Mouse (Mus musculus) gastrocnemius, adult 8-10 months (tissue): ENCODE data around the gene Mrpl35. TPM values are rescaled to one million over a fixed set of nuclear protein-coding genes. Genes with fewer than 3 reads are reported as not detected.
A peak's percentile ranks its signal among the peaks of the same experiment; 100 is the strongest.
"Not testable (repeated sequence)": the region's sequence is repeated elsewhere in the genome, so short reads cannot be mapped to it uniquely, and the experiment has no call there.

ENCODE experiments used
- DNase-seq, 2 experiments: peaks; one replicate each; pipeline ENCODE4 v3.0.0; 2022; ENCODE audit warnings: low spot score in 2 of 2
- total RNA-seq, 4 experiments: library from RNA; stranded (reverse); gene quantifications; 2 replicates each; pipeline ENCODE4 v1.2.4; 2022

Gene Mrpl35
- 10 to 100 TPM; 33.5 to 42.3 (median 36.9) TPM for total RNA-seq

- no peak for DNase-seq
Observed at GRCm38 (mm10) chr6:71826869-71827268, at the start of gene Mrpl35. TSS of gene Mrpl35 (minus strand) at chr6:71826969.

GRCm38 (mm10) chr6:71871396-71871795 is 44.6 kb upstream of the Mrpl35 start:
- DNase-seq: no peak

DNA sequence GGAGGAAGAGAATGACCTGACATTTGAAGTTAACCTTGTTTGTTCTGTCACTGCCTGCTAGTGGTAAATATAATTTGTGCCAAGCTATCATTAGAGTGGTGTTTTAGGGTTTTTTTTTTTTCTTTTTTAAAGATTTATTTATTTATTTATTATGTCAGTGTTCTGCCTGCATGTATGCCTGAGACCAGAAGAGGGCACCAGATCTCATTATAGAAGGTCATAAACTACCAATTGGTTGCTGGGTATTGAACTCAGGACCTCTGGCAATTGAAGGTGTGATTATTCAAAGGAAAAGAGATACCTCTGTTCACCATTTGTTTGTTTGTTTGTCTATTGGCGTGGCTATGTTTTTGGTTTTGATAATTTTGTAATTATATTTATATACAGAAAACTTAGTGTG is 42.0 kb upstream of the Mrpl35 start:
- no peak for DNase-seq

GRCm38 (mm10) chr6:71867751-71868150 is 41.0 kb upstream of the Mrpl35 start:
- DNase-seq: no peak

GRCm38 (mm10) chr6:71846906-71847305 is 20.1 kb upstream of the Mrpl35 start:
- DNase-seq: not testable (repeated sequence)

GRCm38 (mm10) chr6:71840597-71841290 is 14.0 kb upstream of the Mrpl35 start:
- DNase-seq: no peak

DNA sequence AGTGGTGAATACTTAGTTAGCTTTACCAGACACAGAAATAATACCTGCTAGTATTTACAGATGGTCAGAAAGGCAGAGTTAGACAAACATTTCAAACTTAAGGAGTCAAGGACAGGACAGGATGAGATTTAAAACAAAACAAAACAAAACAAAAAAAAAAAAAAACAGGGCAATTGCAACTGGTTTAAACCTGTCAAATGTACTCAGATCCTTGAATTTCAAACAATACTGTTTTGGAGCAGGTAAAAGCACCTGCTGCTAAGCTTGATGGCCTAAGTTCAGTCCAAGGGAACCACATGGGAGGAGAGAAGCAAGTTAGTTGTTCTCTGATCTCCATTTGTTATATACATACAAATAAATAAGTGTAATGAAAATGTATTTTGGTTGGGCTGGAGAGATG is 13.0 kb upstream of the Mrpl35 start:
- DNase-seq: no peak

- no peak for DNase-seq
Observed at GRCm38 (mm10) chr6:71836811-71837210, 10.0 kb upstream of the Mrpl35 start.

GRCm38 (mm10) chr6:71831581-71831960 is 4.8 kb upstream of the Mrpl35 start:
- DNase-seq: peak; percentile 94 to 96

DNA sequence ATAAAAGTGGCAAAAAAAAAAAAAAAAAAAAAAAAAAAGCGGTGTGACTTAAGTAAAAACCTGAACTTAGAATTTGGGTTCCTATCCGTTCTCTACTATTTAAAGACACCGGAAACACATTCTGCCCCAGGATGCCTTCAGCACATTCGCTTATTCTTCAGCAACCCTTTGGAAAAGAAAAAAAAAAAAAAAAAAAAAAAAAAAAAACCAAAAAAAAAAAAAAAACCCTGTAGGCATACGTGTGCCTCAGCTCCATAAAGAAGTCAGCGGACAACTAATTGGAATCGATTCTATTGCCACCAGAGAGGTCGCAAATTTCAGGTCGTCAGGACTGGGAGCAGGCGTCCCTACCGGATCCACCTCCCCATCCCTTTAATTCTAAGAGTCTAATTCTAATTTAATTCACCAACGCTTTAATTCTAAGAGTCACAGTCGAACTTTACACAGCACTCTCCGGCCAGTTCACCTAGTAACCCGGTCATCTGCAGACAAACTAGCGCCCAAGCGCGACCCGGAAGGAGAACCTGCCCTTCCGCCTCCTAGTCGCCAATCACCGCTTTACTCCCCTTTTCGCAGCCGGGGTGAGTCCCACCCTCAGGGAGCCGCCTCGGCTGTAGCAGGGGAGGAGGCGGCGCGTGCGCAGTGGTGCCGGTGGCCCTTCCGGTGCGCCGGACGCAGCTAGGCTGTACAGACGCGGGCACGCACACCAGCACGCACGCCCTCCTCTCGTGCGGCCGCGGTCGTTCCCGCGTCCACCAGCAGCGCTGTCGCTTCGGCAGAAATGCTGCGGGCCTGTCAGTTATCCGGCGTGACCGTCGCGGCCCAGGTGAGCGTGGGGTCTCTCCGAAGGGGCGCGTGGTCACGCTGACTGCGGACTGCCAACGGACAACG is 4.2 kb upstream of the Mrpl35 start, which contains the start of gene Immt:
Immt (plus strand) TSS at position 642 of the 891 bp plus-strand sequence.
- peak; percentile 93 to 98 for DNase-seq

DNA sequence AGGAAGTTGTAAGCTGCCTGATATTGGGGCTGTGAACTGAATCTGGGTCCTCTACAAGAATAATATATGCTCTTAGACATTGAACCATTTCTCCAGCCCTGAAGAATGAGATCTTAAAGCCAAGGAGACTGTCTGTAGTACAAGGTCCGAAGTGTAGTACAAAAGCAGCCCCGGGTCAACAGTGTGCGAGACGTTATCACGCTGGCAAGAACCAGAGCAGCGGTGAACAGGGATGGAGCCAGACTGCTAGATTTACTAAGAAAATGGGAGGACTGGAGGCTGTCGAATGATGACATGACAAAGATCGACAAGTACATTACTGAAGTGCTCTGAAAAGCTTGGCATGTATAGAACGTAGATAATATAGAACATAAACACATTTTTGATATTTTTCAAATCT is 3.0 kb upstream of the Mrpl35 start:
- DNase-seq: no peak

DNA sequence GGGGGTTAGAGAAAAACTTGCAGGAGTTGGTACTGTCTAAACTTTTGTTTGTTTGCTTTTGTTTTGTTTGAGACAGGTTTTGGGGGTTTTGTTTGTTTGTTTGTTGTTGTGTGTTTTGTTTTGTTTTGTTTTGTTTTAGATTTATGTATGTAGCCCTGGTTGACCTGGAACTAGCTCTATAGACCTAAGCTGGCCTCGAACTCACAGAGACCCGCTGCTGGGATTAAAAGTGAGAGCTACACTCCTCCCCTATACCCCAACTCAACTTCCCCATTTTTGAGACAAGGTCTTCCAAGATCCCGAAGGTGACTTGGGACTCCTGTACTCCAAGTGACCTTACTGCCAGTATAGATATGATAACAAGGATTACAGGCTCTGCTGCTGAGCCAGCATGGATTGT is 2.8 kb downstream of the Mrpl35 start:
- no peak for DNase-seq

DNA sequence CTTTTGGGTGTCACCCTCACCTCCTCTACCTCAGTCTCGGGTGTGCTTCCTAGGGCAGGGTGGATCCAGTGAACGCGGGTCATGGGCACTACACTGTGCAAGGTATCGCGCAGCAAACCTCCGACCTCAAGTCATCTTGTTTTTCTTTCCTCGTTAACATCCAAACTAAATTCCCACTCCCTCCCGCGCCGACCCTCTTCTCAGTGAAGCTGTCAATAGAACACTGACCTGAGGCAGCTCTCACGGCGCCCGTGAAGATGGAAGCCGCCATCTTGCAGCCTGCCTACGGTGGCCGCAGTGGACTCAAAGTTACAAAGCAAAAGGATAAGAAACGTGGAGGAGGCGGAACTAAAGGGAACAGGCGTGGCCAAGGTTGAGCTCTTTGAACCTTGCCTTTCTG is 3.3 kb downstream of the Mrpl35 start:
- DNase-seq: peak; percentile 75 to 82

GRCm38 (mm10) chr6:71823085-71823484 is 3.7 kb downstream of the Mrpl35 start:
- DNase-seq: no peak

GRCm38 (mm10) chr6:71819764-71820292 is 6.9 kb downstream of the Mrpl35 start:
- DNase-seq: no peak

- no peak for DNase-seq
Observed at GRCm38 (mm10) chr6:71812820-71813219, 13.9 kb downstream of the Mrpl35 start.

DNA sequence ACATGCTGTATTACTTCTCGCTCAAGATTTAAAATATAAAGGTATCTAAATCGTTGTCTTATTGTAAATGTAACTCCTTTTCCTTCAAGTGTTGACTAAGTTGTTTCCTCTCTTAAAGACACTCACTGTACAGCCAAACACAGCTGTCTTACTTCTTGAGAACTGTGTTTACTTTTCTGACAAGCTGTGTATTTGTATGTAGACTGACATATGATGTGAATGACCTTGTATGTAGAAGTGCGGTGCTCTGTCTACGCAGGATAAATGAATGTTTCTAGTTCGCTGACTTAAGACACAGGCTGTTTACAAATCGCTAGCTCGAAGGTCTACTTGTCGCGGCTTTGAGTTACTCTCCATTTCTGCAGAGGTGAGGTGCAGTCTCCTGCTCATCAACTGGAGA is 16.9 kb downstream of the Mrpl35 start:
- DNase-seq: no peak

DNA sequence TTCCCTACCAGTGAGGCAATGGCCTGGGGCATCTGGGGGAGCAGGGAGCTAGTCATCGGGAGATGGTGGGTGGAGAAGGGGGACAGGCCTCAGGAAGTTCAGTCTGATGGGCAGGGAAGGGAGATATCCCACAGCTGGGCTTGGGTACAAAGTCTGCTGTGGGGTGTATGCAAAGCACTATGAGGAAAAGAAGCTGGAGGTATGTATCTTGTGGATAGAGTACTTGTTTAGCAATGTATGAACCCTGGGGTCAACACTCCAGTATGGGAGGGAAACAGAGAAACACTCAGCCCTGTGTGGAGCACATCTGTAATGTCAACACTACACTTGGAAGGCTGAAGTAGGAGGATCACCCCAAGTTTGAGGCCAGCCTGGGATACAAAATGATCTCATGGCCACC is 20.1 kb downstream of the Mrpl35 start:
- no peak for DNase-seq

DNA sequence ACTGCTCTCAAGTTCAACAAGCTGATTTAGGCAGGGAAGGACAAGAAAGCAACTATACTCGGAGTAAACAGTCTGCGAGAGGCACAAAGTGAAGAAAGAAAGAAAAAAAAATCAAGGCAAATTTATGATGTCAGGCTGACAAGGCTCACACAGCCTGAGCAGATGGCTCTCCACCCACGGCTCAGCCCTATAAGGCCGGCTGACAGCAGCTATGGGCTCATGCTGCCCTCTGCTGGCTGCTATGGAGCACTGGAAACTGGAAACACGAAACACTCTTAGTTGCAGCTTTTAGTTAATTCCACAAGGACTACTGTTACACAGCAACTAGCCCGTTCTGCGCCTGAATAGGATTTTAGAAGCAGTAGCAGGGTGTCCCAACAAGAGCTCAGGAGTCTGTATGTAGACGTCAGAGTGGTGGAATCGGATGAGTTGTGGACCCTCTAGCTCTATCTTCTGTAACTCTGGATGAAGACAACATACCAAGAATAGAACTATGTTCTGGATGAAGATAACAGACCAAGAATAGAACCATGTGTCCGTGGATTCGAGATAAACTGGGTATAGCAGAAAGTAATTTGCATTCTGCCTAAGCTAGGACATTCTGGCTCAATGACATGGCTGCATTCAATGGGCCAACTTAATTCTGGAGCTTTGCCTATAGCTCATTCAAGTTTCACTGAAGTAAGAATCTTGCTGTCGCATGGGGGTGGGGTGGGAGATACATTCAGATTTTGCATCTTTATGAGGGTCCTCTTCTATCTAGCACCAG is 22.5 kb downstream of the Mrpl35 start:
- peak in 1 of 2 experiments; percentile 30 for DNase-seq

GRCm38 (mm10) chr6:71803609-71804008 is 23.2 kb downstream of the Mrpl35 start:
- no peak for DNase-seq

GRCm38 (mm10) chr6:71801714-71802094 is 25.1 kb downstream of the Mrpl35 start:
- DNase-seq: no peak
